Mouse (Mus musculus): Measurements from ENCODE around the gene Cd101.

Cd101 gene

DNA sequence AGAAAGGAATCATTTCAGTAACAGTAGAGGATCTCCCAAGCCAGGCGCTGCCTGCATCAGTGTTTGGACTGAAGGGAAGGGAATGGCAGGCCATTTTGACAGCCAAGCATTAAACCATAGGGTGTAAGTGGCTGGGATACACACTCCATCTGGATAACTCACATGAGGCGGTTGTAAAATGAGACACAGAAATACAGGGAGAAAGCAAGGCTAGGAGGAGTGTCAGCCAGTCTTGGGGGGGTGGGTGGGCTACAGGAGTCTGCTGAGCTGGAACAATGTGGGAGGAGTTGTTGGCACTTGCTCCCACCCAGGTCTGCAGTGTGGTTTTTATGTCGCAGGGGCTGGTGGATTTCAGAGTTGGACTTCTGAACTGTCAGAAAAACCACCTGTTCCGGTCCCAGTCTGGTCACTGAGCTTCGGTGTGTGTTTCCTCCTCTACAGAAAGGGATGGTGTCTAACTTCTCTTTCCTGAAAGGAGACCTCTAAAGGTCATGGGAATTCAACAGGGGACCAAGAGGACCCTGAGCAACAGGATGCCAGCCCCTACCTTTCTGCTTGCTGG, 8.7 kb upstream of the Cd101 start:
- no peak for DNase-seq

- no peak for DNase-seq
Measured at GRCm38 (mm10) chr3:101036001-101036400, 6.6 kb upstream of the Cd101 start.

- DNase-seq, result no peak
Measured at GRCm38 (mm10) chr3:101034509-101034908, 5.2 kb upstream of the Cd101 start.

- DNase-seq, result no peak
Measured at GRCm38 (mm10) chr3:101033644-101034043, 4.3 kb upstream of the Cd101 start.

DNA sequence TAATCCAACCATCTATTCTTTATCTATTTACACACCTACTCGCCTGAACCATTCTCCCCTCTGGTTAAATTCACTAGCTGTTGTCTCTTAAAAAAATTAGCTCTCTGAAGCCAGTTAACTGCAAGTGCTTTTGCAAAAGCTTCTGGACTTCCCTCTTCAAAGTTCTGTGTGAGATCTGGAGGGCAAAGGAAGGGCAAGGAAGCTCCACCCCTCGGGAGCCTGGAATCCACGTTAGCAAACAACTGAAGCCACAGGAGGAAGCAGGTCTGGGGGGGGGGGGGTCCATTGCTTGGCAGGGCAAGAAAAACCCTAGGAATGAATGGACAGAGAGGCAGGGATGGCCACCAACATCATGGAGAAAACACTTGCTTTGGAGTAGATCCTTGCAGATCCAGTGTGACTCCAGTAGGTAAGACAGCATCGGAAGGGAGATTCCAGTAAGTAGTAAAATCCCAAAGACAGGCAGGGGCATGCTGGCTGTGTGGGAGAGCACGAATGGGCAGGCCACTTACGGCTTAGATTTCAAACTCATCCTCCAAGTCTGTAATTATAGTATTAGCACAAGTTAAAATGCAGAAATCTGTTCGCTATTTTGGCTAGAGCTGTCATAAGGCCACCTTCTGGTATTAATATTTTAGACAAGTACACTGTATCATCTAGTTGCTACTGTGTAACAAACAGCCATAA, 2.2 kb upstream of the Cd101 start:
- DNase-seq, result no peak

DNA sequence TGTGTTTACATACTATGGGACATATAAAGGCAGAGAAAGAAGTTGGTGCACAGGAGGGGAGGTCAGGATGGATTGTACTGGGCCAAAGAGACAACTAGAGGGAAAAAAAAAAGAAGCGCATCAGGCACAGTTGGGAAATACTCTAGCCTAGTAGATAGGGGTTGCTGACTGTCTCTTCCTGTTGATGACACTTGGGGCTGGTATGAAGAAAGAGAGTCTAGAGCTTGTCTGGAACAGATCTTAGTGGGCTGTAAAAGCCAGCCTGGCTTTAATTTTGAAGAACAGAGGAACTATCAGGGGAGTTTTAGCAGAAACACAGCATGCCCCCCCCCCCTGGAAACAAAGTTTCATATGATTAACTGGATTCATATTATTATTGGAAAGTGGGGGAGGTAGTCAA, 1.3 kb upstream of the Cd101 start:
- DNase-seq, result no peak

- no peak for DNase-seq
Measured at GRCm38 (mm10) chr3:101026741-101027140, 2.6 kb downstream of the Cd101 start.

DNA sequence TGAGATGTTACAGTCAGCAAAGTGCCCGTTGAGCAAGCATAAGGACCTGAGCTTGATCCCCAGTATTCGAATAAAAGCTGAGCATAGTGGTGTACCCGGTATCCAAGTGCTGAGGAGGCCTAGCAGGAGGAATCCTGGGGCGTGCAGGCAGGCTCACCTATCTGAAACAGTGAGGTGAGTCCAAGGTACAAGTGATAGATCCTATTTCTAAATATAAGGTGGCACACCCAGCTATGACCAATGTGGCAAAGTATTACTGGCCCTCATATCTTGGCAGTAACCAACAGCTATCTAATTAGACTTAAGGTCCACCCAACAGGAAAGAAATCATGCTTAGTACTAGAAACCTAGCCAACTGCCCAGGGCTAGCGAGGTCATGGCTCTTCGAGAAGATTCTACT, 6.4 kb downstream of the Cd101 start:
- DNase-seq, result no peak

DNA sequence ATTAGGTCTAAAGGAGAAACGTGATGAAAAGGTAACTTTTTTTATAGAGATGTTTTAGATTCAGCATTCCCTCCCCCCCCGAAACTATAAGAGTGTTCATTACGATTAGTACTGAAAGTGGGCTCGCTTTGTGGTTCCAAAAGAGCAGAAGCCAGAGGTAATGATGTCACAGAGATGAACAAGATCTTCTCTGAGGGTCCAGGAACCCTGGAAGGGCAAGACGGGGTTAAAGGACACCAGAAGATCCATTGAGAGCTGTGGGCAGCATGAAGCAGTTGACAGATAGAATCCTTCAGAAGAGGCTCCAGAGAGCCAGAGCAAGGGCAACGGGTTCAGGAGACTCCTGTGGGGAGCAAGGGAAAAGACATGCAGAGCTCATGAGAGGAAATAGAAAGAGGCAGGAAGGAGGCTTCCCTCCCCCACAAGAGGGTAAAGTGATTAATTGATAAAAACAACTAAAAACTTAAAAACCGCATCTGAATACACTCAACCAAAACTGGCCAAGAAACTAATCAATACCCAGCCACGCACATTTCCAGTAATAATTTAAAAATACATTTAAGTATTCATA, 7.8 kb downstream of the Cd101 start:
- DNase-seq, result no peak

GRCm38 (mm10) chr3:101021073-101021472, 8.3 kb downstream of the Cd101 start:
- DNase-seq, result no peak

- no peak for DNase-seq
Measured at GRCm38 (mm10) chr3:101018494-101018893, 10.9 kb downstream of the Cd101 start.

DNA sequence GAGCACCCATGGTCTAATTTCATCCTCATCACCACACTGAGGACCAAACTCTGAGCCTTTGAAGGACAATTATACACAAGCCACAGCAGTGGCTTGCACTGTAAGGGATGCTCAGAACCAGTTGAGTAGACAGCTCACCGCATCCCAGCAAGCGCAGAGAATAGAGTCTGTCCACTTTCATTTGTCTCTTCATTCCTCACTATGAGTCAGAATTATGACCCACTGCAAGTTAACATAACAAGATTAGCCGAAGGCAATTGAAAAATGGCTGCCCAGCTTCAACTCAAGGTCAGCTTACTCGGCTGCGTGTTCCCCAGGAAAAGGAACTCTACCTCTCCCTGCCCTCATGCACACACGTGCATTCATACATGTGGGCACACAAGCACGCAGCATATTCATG, 13.3 kb downstream of the Cd101 start:
- no peak for DNase-seq

DNA sequence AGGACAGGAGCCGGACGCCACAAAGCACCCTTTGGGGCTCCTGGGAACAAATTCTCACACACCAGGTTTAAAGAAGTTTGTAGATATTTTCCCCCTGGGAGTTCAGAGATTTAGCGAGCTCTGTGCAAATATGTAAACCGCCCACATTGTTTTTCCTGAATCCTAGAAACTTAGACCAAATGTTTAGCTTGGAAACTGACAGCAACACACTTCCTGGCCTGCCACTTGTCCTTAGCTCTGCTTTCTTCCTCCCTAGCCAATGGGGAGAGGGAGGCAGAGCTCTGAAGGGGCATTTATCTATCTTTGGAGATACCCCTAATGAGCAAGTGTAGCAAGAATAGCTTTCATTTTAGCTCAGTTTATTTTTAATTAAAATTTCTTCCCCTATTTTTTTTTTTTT, 14.1 kb downstream of the Cd101 start:
- no peak for DNase-seq

GRCm38 (mm10) chr3:101013536-101013935, 15.8 kb downstream of the Cd101 start:
- DNase-seq, result no peak

GRCm38 (mm10) chr3:101013005-101013404, 16.4 kb downstream of the Cd101 start:
- DNase-seq, result no peak

DNA sequence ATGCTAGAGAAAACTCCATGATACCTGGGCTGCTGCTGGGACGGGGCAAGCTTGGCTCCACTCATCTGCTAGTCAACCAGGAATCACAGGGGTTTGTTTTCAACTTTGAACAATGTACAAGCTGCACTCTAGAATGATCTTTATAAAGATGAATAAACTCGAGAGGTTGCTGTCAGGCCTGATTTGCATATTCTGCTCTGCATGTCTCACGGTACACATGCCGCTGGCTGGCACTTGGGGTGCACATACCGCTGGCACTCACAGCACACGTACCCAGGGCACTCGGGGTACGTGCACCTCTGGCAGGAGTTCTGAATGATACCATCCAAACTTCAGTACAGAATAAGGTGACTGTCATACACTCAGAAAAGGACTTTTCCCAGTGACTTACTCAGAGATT, 16.8 kb downstream of the Cd101 start:
- no peak for DNase-seq

DNA sequence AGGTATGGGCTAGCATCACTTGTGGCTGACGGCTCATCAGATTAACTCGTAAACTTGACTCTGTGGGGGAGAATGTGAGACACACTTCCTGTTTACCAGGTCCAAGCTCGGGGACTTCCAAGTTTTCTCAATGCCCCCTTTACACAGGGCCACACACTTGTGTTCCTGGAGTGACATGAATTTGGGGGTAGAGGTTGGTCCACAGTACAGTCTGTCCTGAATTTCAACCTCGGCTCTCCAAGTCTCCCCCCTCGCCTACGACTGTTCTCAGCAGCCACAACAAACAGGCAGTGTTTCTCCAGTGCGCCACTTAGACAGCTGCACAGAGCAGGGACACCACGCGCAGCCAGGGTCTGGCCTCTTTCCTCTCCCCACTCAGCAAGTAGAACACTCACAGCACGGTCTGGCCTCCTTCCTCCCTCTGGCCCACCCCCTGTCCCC, 17.2 kb downstream of the Cd101 start:
- no peak for DNase-seq

GRCm38 (mm10) chr3:101011203-101011600, 18.2 kb downstream of the Cd101 start:
- no peak for DNase-seq

DNA sequence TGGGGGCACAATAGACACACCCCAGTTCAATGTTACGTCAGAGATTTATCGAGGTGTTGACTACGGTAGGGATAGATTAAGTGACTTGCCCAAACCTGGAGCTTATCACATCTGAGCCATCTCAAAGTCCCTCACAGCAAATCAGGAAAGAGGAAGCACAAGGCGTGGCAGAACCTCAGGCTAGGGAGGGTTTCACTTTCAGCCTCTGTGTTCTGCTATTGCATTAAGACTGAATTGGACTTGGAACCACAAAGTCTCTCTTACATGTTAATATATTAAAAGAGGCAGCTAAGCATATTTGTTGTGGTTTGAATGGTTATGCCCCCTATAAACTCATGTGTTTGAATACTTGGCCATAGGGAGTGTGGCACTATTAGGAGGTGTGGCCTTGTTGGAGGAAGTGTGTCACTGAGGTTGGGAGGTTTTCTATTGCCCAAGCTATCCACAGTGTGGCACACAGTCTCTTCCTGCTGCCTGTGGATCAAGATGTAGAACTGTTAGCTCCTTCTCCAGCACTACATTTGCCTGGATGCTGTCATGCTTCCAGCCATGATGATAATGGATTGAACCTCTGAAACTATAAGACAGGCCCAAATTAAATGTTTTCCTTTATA, 18.7 kb downstream of the Cd101 start:
- no peak for DNase-seq

DNA sequence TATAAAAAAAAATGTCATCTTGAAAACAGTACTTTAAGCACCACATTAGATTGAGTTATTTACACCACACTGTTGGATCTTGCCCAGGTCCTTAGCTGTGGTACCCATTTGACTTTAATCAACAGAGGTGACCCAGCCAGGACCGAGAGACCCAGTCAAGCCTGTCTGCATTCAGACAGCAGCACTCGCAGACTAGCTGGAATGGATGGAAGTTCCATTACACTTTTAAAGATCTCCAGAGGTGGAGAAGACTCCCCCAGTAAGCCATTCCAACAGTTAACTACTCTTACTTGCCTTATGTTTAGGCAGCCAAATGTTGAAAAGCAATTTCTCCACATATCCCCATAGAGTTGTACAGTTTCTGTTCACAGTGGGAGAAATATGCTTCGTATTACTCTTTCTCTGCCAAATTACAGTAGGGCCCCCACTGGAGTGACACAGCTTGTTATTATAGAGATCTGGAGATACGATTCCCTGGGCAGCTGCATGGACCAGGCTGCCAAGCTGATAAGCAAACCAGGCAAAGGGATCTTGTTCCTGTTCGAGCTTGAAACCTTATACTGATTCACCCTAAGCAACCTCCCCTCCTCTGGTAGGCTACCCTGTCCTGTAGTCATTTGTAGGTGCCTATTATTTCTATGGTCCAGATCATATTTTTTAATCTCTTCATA, 22.1 kb downstream of the Cd101 start:
- no peak for DNase-seq

DNA sequence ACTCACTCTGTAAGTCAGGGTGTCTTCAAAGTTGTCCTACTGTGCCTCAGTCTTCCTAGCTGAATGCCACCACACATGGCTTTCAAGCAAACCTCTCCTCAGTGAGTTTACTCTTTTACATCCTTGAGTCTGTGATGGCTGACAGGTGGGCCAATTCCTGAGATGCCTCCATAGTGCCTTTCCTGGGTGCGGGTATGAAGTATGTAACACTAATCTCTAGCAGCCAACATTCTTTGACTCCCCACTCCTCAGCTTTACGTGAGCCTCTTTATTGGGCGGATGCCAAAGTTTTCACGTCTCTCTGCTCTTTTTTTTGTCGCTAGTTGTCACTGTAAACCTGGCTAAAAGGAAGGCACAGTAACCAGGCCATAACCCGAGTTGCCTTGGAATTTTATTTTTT, 24.0 kb downstream of the Cd101 start:
- no peak for DNase-seq

GRCm38 (mm10) chr3:101003575-101004356, 25.6 kb downstream of the Cd101 start:
- no peak for DNase-seq

DNA sequence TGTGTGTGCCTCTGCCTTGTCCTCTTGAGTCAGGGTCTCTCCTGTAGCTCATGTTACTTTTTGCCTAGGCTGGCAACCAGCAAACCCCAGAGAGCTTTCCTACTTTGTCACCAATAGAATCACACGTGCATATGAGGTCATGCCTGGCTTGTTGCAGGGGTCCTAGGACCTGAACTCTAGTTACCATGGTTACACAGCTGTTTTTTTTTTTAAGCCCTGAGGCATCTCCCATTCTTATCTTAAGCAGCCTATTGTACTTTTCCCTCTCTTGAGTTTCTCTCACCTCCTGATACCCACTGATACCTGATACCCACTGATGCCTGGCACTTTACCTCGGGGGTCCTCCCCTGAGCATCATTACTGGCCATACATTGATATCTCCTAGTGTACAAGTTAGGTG, 29.6 kb downstream of the Cd101 start:
- no peak for DNase-seq

Data from kidney, adult 11 months (tissue).